Mouse (Mus musculus) monocyte, adult 2 months (primary cell): ENCODE data around the gene Kpna4.

Source experiments
- DNase-seq, 2 experiments: peaks; one replicate each; pipeline ENCODE4 v3.0.0; 2022; ENCODE audit warnings: low spot score in 2 of 2, low read depth in 1 of 2

Kpna4 gene

DNA sequence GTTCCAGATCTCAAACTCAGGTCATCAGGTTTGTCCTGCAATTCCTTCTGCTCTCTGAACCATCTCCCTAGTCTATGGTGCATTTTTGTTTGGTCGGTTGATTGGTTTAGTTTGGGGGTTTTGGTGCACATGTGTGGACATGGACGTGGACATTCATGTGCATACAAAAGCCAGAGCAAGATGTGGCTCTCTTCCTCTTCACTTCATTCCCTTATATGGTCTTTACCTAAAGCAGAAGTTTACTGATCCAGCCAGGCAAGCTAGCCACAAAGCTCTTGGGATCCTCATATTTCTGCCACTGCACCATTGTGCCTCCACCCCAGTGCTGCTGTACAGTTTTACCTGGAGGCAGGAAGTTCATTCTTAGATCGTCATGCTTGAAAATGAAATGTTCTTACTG is 109.7 kb downstream of the Kpna4 start:
- DNase-seq = peak in 1 of 2 experiments; percentile 3
